Mouse (Mus musculus): Measurements from ENCODE around the gene Plxnc1. TPM values are rescaled to one million over a fixed set of nuclear protein-coding genes. Genes with fewer than 3 reads are reported as not detected.
A peak's percentile ranks its signal among the peaks of the same experiment; 100 is the strongest.

The Plxnc1 gene
- 10 to 100 TPM; 23.6 to 29.0 TPM for polyA plus RNA-seq (2017; shearing (Covaris generic))

DNA sequence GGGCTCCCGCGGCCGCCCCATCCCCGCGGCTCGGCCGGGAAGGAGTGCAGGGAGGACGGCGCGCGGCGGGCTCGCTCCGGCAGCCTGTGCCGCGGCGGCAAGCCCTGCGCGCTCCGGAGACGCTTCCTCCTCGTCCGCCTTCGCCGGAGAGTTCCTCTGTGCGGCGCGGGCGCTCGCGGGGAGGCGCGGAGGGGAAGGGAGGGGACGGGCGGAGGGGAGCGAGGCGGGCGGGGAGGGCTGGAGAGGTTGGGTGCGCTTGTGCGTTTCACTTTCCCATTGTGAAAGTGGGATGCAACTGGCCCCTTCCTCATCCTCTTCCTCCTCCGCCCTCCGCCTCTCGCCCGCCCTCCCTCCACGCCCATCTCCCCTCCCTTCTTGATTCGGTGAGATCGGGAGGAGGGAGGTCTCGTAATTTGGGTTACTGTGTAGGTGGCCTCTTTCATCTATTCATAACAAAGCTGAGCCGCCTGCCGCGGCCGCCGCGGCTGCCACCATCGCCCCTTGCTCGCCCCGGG lies at the start of gene Plxnc1:
Plxnc1 (minus strand) TSS at position 145 of the 515 bp plus-strand sequence.
- ATAC-seq, result peak; percentile 68

DNA sequence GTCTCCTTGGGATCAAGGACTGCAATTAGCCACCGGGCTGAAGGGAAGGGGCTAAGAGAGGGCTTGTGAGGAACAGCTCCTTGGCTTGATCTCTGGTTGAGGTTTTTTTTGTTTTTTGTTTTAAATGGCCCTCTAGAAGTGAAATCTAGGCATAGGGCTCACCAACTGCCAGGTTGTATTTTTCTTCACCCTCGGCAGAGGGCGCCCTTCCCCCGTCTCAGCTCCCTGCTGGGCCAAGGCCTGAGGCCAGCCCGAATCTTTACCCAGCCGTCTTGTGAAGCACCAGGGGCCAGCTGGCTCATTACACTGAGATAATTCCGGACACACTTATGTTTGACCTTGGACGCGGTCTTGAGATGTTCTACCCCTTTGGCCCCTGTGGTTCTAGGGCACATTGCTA lies 47.5 kb upstream of the Plxnc1 start:
- ATAC-seq, result peak; percentile 79

DNA sequence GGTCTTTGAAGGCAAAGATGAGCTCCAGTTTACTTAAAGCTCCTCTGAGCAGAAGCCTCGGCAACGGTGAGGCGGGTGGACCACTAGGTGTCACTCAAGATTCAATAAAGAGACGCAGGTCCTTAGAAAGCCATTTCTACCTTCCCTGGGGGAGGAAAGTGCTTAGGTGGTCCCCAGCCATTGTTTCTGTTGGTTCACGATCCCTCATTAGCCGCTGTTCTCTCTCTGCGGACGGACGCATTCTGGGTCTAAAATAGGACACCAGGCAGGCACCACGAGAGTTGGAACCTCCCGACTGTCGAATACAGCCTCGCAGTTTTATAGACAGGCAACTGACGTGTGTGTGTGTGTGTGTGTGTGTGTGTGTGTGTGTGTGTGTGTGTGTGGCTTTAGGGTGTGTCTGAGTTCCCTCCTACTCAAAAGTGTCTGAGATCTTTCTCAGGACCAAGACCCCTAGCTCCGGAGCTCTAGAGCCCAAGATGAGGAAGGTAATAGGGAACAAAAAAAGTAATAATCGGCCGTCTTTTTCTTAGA lies 47.0 kb upstream of the Plxnc1 start:
- peak; percentile 81 for ATAC-seq

DNA sequence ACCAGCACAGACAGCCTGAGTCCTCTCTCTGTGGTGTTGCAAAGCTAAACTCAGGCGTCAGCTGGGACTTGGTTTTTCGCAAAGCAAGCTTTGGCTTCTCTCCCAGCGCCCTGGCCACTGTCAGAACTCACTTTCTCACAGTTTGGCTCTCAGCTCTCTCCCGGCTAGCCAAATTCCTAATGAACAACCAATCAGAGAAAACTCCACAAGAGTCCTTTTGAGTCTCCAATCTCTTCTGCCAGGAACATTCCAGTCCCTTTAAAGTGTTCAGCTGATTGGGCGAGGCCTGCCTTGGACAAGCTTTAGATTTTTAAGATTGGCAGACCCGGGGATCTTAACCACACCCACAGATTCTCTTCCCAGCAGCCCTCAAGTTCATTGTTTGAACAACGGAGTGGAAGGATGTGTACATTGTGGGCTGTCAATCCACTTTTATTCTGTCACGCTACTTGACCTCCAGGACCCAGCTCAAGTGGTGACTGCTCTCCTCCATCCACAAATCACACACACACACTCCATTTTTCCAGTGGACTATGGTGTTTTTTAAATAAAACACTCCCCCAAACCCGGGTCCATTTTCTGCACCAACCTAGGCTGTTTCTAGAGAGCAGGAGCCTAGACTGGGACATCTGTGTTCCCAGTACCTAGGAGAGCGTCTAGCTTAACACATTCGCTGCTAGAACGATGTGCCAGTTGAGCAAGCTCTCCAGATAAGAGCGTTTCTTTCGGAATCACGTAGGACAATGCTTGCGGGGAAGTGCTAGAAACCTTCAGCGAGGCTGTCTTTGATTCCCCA lies 46.3 kb upstream of the Plxnc1 start:
- ATAC-seq, result peak; percentile 19

DNA sequence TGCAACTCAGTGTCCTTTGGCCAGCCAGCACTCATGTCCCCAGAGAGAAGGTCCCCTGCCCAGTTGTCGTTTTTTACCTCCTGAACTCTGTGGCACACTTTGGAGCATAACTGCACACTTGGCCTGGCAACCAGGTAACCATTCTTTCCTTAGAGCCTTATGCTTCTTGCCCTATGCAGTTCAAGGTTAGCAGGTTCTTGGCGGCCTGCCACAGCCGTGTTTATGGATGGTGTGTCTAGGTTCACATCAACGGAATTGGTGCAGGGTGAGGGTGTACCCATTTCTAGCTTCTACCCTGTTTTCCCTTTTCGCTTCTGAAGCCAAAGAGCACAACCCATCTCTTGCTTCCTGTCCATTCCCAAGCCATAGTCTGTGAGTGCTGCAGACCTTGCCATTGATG lies 44.7 kb upstream of the Plxnc1 start:
- no peak for ATAC-seq

DNA sequence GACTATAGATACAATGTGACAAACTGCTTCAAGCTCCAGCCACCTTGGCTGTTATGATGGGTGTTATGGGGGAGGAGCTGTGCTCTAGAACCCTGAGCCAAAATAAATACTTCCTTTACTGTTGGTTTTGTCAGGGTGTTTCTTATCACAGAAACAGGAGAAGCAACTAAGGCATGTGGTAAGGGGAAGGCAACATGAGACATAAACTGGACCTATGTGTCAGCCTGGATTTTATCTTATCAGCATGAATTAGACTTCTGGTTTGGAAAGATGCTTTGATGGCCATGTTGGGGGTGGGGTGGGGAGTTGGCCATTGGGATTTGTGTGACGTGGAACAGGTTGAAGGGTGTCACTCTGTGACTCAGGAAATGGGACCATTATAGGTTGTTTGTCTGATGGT lies 40.5 kb upstream of the Plxnc1 start:
- no peak for ATAC-seq

DNA sequence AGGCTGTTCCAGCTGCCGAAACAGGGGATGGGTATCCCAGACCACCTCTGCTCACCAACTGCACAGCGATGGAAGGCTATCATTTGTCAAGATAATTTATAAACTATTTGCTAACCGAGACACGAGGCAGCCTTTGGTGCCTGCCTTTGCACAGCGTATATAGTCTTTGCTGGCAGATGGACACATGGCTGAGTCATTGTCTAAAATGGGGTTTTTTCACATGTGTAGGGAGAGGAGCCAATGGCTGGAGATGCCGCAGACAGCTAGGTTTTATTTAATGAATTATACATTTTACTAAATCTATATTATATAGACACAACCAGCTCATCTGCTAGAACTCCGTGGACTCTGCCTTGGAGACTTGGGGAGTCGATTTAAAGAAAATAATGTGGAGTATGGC lies 37.9 kb upstream of the Plxnc1 start:
- no peak for ATAC-seq

DNA sequence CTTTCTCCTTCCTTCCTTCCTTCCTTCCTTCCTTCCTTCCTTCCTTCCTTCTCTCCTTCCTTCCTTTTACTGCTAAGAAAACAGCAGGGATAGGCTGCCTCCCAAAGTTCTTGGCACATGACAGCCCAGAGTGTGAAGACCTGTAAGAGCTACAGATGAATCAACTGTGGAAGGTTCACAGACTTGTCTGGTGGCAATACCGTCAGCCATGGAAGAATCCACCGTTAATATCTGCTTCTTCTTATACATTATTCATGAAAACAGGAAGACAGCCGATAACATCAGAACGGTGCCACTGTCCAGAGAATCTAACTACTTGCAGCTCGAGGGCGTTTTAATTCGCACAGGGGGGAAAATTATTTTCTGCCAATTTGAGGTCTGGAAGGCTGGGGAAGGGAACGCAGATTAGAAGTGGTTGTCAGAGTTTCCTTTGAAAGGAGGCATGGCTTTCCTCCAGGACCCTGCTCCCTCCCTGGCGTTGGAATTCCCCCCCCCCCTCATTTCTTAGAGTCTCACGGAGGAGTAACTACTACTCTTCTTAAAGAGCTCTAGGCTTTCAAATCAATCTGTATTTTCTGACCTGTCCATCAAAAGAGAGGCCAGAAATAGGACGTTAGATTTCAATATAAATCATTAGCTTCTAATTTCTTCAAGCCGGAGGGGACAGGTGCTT lies 37.0 kb upstream of the Plxnc1 start:
- ATAC-seq, result no peak

DNA sequence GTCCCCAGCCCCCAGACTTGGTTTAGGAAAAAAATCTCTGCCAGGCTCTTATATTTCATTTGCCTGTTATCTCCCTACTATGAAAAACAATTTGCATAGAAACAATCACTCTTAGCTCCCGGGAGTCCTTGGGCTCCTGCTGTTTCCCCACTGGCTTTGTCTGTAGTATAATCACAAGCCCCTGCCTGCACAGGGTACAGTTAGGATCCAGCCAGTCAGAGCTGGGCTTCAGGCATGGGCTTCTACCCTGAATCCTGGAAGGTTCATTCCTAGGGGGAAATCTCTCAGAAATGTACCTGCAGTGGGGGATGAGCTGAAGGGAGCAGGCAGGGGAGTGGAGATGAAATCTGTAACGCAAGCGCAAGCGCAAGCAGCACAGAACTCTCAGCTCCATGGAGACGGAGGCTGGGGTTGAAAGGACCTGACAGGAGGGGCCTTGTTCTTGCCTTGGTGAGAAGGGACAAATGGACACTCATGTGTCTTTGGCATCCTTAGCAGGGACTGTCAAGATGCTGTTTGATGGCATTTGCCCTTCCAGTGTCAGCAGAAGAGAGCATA lies 33.7 kb upstream of the Plxnc1 start:
- no peak for ATAC-seq

DNA sequence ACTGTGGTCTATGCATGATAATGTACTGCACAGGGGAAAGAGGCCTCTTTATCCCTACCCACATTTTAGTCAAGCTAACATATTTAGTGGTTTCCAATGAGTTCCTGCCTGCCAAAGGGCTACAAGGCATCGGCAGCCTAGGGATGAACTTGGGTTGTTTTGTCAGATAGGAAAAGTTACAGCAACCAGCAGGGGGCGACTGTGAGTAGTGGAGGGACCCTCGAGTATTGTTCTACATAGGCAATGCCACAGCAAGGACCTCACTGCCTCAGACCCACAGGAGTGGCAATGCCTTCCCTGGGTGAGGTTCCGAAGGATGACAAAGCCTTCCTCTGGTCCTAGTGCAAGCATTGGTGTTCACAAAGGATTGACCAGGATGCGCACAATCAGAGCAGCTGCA lies 31.7 kb upstream of the Plxnc1 start:
- ATAC-seq, result no peak

DNA sequence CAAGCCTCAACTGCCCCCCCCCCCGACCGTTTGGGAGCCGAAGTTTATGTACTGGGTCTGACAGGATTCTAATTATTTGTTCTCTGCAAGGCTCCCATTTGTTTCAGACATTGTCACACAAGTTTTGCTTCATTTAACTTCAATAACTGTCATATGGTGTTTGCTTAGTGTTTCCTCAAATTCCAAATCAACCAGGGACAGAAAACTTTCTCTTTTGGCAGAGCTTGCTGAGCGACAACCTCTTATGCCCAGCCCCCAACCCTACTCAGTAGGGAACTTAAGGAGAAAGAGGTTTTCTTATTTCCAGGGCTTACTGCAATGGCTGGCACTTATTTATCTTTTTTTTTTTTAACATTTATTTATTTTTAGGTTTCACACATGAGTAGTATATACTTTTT lies 30.5 kb upstream of the Plxnc1 start:
- ATAC-seq, result no peak

DNA sequence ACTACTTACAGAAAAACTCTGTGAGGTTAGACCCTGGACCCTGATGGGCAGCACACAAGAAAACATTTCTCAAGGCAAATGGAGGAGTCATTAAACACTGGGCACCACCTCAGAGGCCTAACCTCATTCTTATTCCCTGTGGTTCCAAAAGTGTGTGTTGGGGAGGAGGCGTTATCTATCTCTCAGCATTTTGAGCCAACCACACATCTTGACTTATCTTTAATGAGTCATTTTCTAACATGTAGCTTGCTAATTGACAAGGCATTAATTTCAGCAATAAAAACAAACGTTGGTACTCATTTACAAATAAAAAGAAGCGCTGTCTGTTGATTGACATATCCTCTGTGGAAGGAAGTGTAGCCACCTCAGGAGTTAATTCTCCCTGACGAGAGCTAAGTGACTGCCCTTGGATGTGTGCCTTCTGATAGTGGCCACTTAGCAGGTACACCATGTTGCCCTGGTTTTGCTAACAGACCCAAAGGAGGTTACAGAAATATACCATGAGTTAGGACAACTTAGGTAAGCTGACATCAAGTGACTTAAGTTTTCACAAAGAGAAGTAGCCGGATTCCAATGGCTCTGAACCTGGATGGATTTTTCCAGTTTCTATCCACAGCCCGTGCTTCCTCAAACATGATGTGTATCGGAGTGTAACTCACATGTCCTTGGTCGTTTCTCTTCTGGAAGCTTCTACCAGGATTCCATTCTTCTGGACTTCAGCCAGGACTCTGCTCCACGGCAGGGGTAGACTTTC lies 29.9 kb upstream of the Plxnc1 start:
- ATAC-seq, result no peak

DNA sequence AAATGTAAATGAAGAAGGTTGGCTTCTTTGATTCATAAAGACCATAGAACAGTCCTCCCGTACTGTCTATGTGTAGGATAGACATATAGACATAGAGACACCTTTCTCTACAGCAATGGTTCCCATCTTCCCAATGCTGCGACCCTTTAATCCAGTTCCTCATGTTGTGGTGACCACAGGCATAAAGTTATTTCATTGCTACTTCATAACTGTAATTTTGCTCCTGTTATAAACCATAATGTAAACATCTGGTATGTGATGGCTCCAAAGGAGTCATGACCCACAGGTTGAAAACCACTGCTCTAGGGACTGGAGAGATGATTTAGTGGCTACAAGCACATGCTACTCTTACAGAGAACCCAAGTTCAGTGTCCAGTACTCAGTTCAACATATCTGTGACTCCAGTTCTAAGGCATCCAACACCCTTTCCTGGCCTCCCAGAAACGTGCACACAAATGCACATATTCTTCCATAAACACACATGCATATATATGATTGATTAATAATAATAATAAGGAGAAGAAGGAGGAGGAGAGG lies 27.1 kb upstream of the Plxnc1 start:
- no peak for ATAC-seq

DNA sequence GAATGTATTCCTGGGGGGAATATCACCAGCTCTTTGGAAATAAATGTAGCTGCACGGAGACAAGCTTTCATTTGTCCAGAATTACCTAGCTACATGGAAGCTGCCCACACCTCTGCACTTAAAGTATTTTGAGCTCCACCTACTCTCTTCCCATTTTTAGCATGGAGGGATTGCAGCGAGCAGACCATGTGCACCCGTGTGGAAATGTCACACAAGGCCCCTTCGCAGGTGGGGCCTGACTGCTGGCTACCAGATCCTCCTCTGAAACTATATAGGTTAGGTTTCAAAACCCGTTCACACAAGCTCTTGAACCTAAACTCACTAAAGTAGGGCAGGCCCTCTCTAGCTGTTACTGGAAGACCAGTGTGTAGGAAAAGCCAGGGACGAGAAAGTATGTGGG lies 25.6 kb upstream of the Plxnc1 start:
- ATAC-seq, result no peak

DNA sequence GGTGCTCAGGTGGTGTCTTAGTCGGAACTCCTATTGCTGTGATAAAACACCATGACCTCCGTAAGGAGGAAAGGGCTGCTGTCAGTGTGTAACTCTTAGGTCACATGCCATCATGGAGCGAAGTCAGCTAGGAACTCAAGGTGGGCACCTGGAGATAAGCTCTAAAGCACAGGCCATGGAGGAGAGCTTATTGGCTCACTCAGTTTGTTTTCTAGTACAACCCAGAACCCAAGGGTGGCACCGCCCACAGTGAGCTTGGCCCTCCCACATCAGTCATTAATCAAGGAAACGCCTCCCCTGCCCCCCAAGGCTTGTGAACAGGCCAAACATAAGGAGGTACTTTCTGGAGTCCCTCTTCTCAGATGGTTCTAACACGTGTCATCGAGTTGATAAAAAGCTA lies 22.8 kb upstream of the Plxnc1 start:
- no peak for ATAC-seq

DNA sequence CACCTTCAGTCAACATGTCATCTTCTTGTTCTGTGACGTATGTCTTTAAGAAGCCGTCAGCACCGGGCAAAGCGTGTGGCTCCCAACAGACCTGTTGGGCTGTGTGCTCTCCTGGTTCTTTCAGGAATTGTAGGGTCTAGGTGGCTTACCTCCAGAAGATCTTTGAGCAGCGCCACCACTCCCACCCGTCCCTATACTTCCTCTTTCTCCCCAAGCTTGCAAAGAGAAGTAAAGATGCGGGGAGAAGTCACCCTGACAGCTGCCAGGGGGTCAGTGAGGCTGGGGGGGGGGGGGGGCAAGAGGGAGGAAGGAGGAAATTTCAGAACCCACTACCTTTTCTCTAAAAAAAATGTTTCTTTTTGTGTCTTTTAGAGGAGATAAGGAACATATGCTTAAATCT lies 22.2 kb upstream of the Plxnc1 start:
- no peak for ATAC-seq

DNA sequence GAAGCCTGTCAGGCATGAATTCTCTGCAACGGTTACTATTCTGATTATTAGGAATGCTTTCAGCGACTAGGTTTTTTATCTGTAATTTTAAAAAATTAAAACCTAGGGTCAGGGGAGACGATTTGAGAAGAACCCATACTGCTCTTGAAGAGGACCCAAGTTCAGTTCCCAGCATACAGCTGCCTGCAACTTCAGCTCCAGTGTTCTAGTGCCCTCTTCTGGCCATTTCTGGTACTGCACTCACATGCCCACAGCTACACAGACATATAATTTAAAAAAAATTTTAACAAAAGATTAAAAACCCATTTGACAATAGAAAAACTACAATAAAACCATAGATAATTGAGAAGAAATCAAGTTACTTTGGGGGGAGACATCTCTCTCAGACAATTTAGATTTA lies 20.5 kb upstream of the Plxnc1 start:
- no peak for ATAC-seq

DNA sequence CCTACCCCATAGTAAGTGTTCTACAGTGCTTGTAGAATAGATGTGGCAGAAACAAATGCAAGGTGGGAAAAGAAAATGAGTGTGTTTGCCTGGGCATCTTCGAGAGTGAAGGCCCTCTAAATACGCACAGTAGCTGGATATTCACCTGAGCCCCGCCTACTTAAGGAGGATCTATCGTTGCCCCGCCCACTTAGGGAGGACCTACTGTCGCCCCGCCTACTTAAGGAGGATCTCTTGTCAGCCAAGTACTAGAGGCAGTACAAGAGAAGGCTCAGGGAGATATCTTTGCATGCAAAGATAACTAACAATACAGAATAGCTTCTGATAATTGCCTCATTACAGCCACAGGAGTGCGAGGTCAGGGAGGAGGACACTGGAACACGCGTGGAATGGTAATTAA lies 17.4 kb upstream of the Plxnc1 start:
- no peak for ATAC-seq

DNA sequence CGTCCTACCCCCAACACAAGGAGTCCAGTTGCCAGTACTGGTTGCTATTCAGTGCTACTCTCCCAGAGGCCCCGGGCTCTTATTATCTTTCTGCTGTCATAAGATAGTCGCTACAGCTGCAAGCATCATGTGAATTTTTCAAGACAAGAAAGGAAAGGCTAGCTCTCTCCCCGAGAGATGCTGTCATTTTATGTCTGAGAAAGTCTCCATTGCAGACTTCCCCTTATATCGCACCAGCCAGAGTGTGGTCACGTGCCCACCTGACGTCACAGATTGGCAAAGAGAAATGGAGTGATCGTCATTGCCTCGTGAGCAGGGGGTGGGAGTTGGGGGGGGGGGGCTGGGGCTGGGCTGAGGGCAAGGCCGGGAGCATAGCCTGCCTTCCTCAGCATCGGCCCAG lies 16.6 kb upstream of the Plxnc1 start:
- no peak for ATAC-seq

DNA sequence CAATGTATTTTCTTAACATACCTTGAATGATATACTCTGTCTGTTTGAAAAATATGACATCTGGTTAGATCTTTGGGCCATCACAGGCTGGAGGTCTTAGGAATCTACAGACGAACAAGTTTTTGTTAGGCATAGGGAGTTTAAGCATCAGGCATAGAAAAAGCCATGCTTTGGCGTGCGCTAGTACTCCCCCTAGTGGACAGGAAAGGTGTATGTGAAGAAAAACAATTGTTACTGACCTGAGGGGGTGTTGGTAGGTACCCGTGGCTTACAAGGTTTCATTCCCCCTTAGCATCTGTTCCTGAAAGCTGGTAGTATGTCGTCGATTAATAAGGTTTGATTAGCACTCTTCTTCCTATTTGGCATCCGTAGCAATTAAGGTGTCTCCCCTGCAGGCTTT lies 13.7 kb upstream of the Plxnc1 start:
- peak; percentile 90 for ATAC-seq

DNA sequence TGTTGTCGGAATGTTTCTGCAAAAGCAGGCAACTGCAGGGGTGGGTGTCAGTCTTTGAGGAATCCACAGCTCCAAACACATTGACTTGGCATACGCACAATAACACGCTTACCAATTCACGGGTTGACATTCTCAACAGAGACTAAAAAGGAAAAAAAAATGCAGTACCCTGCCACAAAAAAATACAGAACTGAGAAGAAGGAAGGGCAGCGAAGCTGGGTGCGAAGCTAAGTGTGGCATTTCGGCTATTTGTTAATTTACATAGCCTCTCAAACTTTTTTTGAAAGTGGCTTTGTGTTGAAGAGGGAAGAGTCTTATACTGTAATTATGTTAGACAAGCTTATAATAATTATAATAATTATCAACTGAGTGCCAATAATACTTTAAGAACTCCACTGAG lies 13.1 kb upstream of the Plxnc1 start:
- ATAC-seq, result no peak

DNA sequence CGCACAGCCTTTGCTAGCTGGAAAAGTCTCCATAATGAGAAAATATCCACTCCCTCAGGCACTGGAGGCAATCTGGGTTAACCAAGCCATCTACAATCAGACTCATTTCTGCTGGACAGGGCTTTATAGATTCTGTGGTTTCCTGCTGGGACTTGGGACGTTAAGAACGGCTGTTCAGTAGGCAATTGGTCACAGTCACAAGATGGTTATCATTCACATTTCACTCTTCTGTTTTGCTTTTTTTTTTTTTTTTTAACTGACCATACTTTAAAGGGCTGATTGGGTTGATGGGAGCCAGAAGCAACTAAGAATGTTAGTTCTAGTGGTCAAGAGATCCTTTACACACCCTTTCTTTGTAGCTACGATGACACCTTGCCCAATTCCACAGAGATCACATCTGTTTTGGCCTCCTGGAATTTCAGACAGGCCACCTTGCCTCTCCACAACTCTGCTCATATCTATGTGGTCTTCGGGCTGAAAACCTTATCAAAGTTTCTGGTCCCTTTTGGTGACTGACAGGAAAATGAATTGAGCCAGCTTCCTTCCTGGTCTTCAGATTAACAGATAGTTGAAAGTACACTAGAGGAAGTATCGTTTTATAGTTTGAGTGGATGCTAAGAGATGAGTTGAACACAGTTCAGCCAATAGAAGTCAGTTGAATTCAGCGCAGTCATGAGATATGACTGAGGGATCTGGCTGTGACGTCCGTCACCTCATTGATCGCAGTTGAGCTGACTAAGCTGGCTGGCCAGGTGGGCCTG lies 3.5 kb upstream of the Plxnc1 start:
- ATAC-seq, result no peak

All from CD4-positive, CD25-positive, alpha-beta regulatory T cell, adult 4 months (primary cell).